ENCODE assay signal across 24 mouse cellular contexts in the genomic region with DNA sequence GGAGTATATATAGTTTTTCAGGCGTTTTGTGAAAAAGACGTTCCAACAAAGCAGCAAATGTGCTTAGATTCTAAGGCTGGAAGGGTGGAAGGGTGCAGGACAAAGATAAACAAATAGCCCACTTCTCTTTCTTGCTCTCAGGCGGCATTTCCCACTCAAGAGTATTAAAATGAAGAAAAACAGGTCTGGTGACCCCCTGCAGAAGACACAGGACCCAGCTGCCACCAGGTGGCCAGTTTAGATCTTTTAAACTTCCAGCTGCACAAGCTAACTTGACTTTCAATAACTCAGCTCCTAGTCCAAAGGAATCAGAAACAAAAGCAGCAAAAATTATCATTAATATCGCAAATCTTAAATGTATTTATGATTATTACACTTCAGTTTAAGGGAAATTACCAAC. TPM values are rescaled to one million over a fixed set of nuclear protein-coding genes. Genes with fewer than 3 reads are reported as not detected.
DNase-seq lines count a peak whose midpoint lies in the region; ATAC-seq and TF ChIP-seq lines count a peak whose summit lies in the region.
"Had no signal": no experiment of that assay in that cellular context is flagged by ENCODE, and none has a peak within 500 bp of the region (broad histone marks: within the 10 kb centered on the region; RNA-seq: fewer than 3 reads in every experiment).

No protein-coding gene starts in this region.

- H3K4me3 ChIP-seq in intestine, postnatal 0 days (ENCODE audit: low read depth, low read length), result no peak overlapping the region
- no peak overlapping the region for H3K4me3 ChIP-seq in intestine, embryonic 15.5 days (replicated peaks)
- H3K4me3 ChIP-seq in liver, postnatal 0 days (ENCODE audit: low read depth, low read length), result no peak overlapping the region
- H3K4me3 ChIP-seq in CH12.LX (replicated peaks in 1 of 3; ENCODE audit: low read depth in 2 of 3, low read length in 2 of 3, poor library complexity in 1 of 3), result no peak overlapping the region
- H3K4me3 ChIP-seq: forebrain, embryonic 13.5 days; heart, adult 2 months; heart, embryonic 13.5 days; hindbrain, embryonic 13.5 days; kidney, embryonic 15.5 days; left cerebral cortex, adult 2 months; neural tube, embryonic 15.5 days had no signal

- H3K27ac ChIP-seq in intestine, postnatal 0 days (ENCODE audit: low read depth, low read length), result no peak overlapping the region
- no peak overlapping the region for H3K27ac ChIP-seq in intestine, embryonic 15.5 days
- no peak overlapping the region for H3K27ac ChIP-seq in liver, postnatal 0 days (ENCODE audit: low read depth)
- no peak overlapping the region for H3K27ac ChIP-seq in CH12.LX (ENCODE audit: insufficient read depth, low read depth)
- H3K27ac ChIP-seq: forebrain, embryonic 13.5 days; heart, adult 2 months; heart, embryonic 13.5 days; hindbrain, embryonic 13.5 days; kidney, embryonic 15.5 days; left cerebral cortex, adult 2 months; liver, embryonic 14.5 days; neural tube, embryonic 15.5 days had no signal

- 0 out of 2 replicates have a peak, but pooled peaks have one; percentile 10 for TF ChIP-seq CTCF in intestine, postnatal 0 days (IDR thresholded peaks at IDR 0.05; ENCODE audit: low read depth)
- peak; percentile 14; the same call in 1 of the 2 replicates for TF ChIP-seq CTCF in liver, postnatal 0 days (IDR thresholded peaks at IDR 0.05; ENCODE audit: low read depth)
- TF ChIP-seq CTCF in CH12.LX (conservative IDR thresholded peaks at IDR 0.05 in 1 of 2, IDR thresholded peaks at IDR 0.05 in 1 of 2; ENCODE audit: low read depth in 2 of 2, low read length in 2 of 2), result peak in 1 of 2 experiments; percentile 12; a peak in 1 of 4 replicates

- DNase-seq in liver, postnatal 0 days, result no peak
- DNase-seq in liver (no peak), CH12.LX (ENCODE audit: extremely low read depth) (peak; percentile 51)
- peak; percentile 20 to 39 for DNase-seq in lung, postnatal 4 days
- DNase-seq in layer of hippocampus, postnatal 14 days (ENCODE audit: low spot score in 2 of 2), result no peak
- no peak for DNase-seq in layer of hippocampus, adult 11-12 months (ENCODE audit: low spot score)
- DNase-seq: adrenal gland, postnatal 10 days; cerebellum, adult 2 months; cerebellum, postnatal 25 days; gastrocnemius, postnatal 36 days; heart, adult 2 months; right cerebral cortex, adult 18-20 months had no signal

- 55% methylated on average over 4 of the region's 4 CpGs for WGBS in intestine, postnatal 0 days
- WGBS in intestine, embryonic 15.5 days, result 49% methylated on average over 4 of the region's 4 CpGs
- WGBS in liver, postnatal 0 days (ENCODE audit: insufficient replicate concordance), result 57% methylated on average over 4 of the region's 4 CpGs

- no peak for TF ChIP-seq EP300 in liver, postnatal 0 days (IDR thresholded peaks at IDR 0.05; ENCODE audit: low read depth)
- no peak for TF ChIP-seq EP300 in CH12.LX (IDR thresholded peaks at IDR 0.05; ENCODE audit: low read length)

- no peak overlapping the region for H3K4me2 ChIP-seq in intestine, postnatal 0 days (replicated peaks; ENCODE audit: low read depth)
- no peak overlapping the region for H3K4me2 ChIP-seq in intestine, embryonic 15.5 days (replicated peaks)
- no peak overlapping the region for H3K4me2 ChIP-seq in liver, postnatal 0 days (ENCODE audit: low read depth, low read length)
- H3K4me2 ChIP-seq in CH12.LX (ENCODE audit: insufficient read depth, low read depth, poor library complexity, severe bottlenecking), result no peak overlapping the region
- H3K4me2 ChIP-seq: forebrain, embryonic 13.5 days; heart, embryonic 13.5 days; hindbrain, embryonic 13.5 days; kidney, embryonic 15.5 days; midbrain, embryonic 11.5 days; neural tube, embryonic 15.5 days had no signal

- TF ChIP-seq POLR2A in CH12.LX (IDR thresholded peaks at IDR 0.05; ENCODE audit: low read depth, low read length), result no peak

- no peaks in the 10 kb centered on the region for H3K4me1 ChIP-seq in intestine, postnatal 0 days (replicated peaks; ENCODE audit: control insufficient read depth, insufficient read depth, low read length)
- H3K4me1 ChIP-seq in intestine, embryonic 15.5 days (replicated peaks), result 0 out of 2 replicates have a peak, but pooled peaks cover 2% of the 10 kb centered on the region
- H3K4me1 ChIP-seq in liver, postnatal 0 days (ENCODE audit: insufficient read depth), result peaks cover 6% of the 10 kb centered on the region
- H3K4me1 ChIP-seq in CH12.LX (ENCODE audit: control insufficient read depth in 1 of 2, insufficient read depth in 2 of 2), result peaks cover 16 to 52% of the 10 kb centered on the region in 2 experiments

- H3K9ac ChIP-seq in intestine, postnatal 0 days (ENCODE audit: low read depth, low read length), result no peak overlapping the region
- H3K9ac ChIP-seq in intestine, embryonic 15.5 days, result no peak overlapping the region
- H3K9ac ChIP-seq in liver, postnatal 0 days (replicated peaks), result no peak overlapping the region
- H3K9ac ChIP-seq in CH12.LX (ENCODE audit: insufficient read depth, low read depth), result peak overlapping the region; percentile 8; the same call in 1 of the 2 replicates
- H3K9ac ChIP-seq: forebrain, embryonic 13.5 days; heart, embryonic 13.5 days; hindbrain, embryonic 13.5 days; kidney, embryonic 15.5 days; liver, embryonic 14.5 days; neural tube, embryonic 15.5 days had no signal

- in situ Hi-C loops in CH12.LX (cut with MboI; ENCODE audit: low pct_ligation_motif_present, low pct_unique_long_range_greater_than_20kb, low sequenced_read_pairs), result loop anchor here (10.0 kb wide), 1 partner anchor 68 kb away; no protein-coding TSS in a partner anchor

- no peaks in the 10 kb centered on the region; the same call in 1 of the 2 replicates for H3K79me2 ChIP-seq in CH12.LX (replicated peaks; ENCODE audit: control insufficient read depth, extremely low read depth, insufficient read depth, poor library complexity, severe bottlenecking)

- no peaks in the 10 kb centered on the region for H3K9me3 ChIP-seq in intestine, postnatal 0 days (ENCODE audit: control insufficient read depth)
- H3K9me3 ChIP-seq in intestine, embryonic 15.5 days, result no peaks in the 10 kb centered on the region
- H3K9me3 ChIP-seq in liver, postnatal 0 days (ENCODE audit: low read length), result no peaks in the 10 kb centered on the region
- H3K9me3 ChIP-seq in CH12.LX (replicated peaks; ENCODE audit: low read length), result no peaks in the 10 kb centered on the region
- H3K9me3 ChIP-seq: forebrain, embryonic 13.5 days; G1E; heart, embryonic 13.5 days; hindbrain, embryonic 13.5 days; kidney, embryonic 15.5 days; neural tube, embryonic 15.5 days had no signal

- TF ChIP-seq RAD21 in CH12.LX (IDR thresholded peaks at IDR 0.05; ENCODE audit: low read depth, low read length), result peak; percentile 55

- no peaks in the 10 kb centered on the region for H3K36me3 ChIP-seq in intestine, postnatal 0 days (ENCODE audit: control insufficient read depth, insufficient read depth)
- H3K36me3 ChIP-seq in intestine, embryonic 15.5 days, result no peaks in the 10 kb centered on the region
- no peaks in the 10 kb centered on the region for H3K36me3 ChIP-seq in liver, postnatal 0 days (replicated peaks; ENCODE audit: insufficient read depth, low read length)
- H3K36me3 ChIP-seq in CH12.LX (replicated peaks in 1 of 2; ENCODE audit: control insufficient read depth in 1 of 2, insufficient read depth in 1 of 2, low read length in 1 of 2), result no peaks in the 10 kb centered on the region
- H3K36me3 ChIP-seq: G1E; heart, embryonic 13.5 days; hindbrain, embryonic 13.5 days; kidney, embryonic 15.5 days; neural tube, embryonic 15.5 days had no signal

- no peak for ATAC-seq in intestine, postnatal 0 days
- ATAC-seq in intestine, embryonic 15.5 days, result no peak
- no peak for ATAC-seq in liver, postnatal 0 days
- ATAC-seq: CD4-positive, CD25-positive, alpha-beta regulatory T cell, adult 4 months; forebrain, embryonic 13.5 days had no signal

- no peaks in the 10 kb centered on the region for H3K27me3 ChIP-seq in intestine, postnatal 0 days (replicated peaks; ENCODE audit: control insufficient read depth, insufficient read depth, low read length)
- H3K27me3 ChIP-seq in intestine, embryonic 15.5 days (replicated peaks), result no peaks in the 10 kb centered on the region
- no peaks in the 10 kb centered on the region for H3K27me3 ChIP-seq in liver, postnatal 0 days (ENCODE audit: insufficient read depth, low read length)
- no peaks in the 10 kb centered on the region for H3K27me3 ChIP-seq in CH12.LX (replicated peaks)
- H3K27me3 ChIP-seq: forebrain, embryonic 13.5 days; heart, embryonic 13.5 days; hindbrain, embryonic 13.5 days; kidney, embryonic 15.5 days; neural tube, embryonic 15.5 days had no signal

- dilution Hi-C loops in CH12.LX (cut with MboI; ENCODE audit: extremely low pct_ligation_motif_present, extremely low pct_unique_long_range_greater_than_20kb, low sequenced_read_pairs), result no loop called here

TF ChIP-seq in CH12.LX, 34 proteins besides CTCF, POLR2A, EP300 and RAD21 (continues in another document):
- TF ChIP-seq TCF12 (IDR thresholded peaks at IDR 0.05; ENCODE audit: low read depth, low read length) (no peak; the same call in 1 of the 2 replicates), TBP (conservative IDR thresholded peaks at IDR 0.05; ENCODE audit: low read depth, low read length) (no peak), PAX5 (IDR thresholded peaks at IDR 0.05; ENCODE audit: low read length) (no peak), CHD2 (IDR thresholded peaks at IDR 0.05; ENCODE audit: low read length) (no peak), MXI1 (IDR thresholded peaks at IDR 0.05; ENCODE audit: low read depth, low read length) (no peak), USF2 (conservative IDR thresholded peaks at IDR 0.05; ENCODE audit: low read depth, low read length) (no peak), NRF1 (IDR thresholded peaks at IDR 0.05; ENCODE audit: low read depth, low read length) (no peak), E2F4 (IDR thresholded peaks at IDR 0.05; ENCODE audit: insufficient replicate concordance, low read depth, low read length) (no peak), POLR2AphosphoS2 (IDR thresholded peaks at IDR 0.05; ENCODE audit: low read depth, low read length) (no peak), MAZ (IDR thresholded peaks at IDR 0.05; ENCODE audit: low read depth, low read length) (0 out of 2 replicates have a peak, but pooled peaks have one; percentile 27), JUN (IDR thresholded peaks at IDR 0.05; ENCODE audit: insufficient read depth, low read depth, low read length) (no peak), MYC (IDR thresholded peaks at IDR 0.05; ENCODE audit: low read depth, low read length) (no peak), IRF4 (IDR thresholded peaks at IDR 0.05; ENCODE audit: low read depth, low read length) (peak; percentile 34; the same call in 1 of the 2 replicates)

RNA-seq across cellular contexts. Expression of a gene that starts 36.2 kb away (rescaled TPM):
- polyA plus RNA-seq in intestine, postnatal 0 days (2015; fragmentation: Nextera tagmentation; extraction: Ambion mirVana), result 5.0 and 5.8 TPM in 2 replicates
- polyA plus RNA-seq in intestine, embryonic 15.5 days (2015; fragmentation: Nextera tagmentation; extraction: Ambion mirVana), result 21.1 and 28.8 TPM in 2 replicates
- polyA plus RNA-seq in liver, postnatal 0 days (2015; fragmentation: Nextera tagmentation; extraction: Ambion mirVana), result 1.4 and 2.4 TPM in 2 replicates
- 7.3 and 9.9 TPM in 2 replicates for total RNA-seq in CH12.LX (2012; rRNA removed)
- total RNA-seq in CH12.LX (2014; rRNA removed), result 14.2 TPM in 2 replicates
- 10.3 and 11.0 TPM in 2 replicates for polyA plus RNA-seq in CH12.LX (2012; ENCODE audit: insufficient read length, low read depth)
- 100 to 1,000 TPM in 1 of 2 experiments, 10 to 100 TPM in 1; 91.8 to 102 TPM for total RNA-seq in layer of hippocampus, postnatal 14 days (2021)

Comparison
In these comparisons a context has a peak if more than half of its experiments do, and no peak if none do; other contexts are left out.
1. DNase-seq: peak in CH12.LX (single experiment) and lung, postnatal 4 days (2 of 2); none in liver, postnatal 0 days (single experiment), liver (single experiment), layer of hippocampus, postnatal 14 days (0 of 2) and layer of hippocampus, adult 11-12 months (single experiment).